ENCODE assay signal across 13 mouse cellular contexts in the genomic region with DNA sequence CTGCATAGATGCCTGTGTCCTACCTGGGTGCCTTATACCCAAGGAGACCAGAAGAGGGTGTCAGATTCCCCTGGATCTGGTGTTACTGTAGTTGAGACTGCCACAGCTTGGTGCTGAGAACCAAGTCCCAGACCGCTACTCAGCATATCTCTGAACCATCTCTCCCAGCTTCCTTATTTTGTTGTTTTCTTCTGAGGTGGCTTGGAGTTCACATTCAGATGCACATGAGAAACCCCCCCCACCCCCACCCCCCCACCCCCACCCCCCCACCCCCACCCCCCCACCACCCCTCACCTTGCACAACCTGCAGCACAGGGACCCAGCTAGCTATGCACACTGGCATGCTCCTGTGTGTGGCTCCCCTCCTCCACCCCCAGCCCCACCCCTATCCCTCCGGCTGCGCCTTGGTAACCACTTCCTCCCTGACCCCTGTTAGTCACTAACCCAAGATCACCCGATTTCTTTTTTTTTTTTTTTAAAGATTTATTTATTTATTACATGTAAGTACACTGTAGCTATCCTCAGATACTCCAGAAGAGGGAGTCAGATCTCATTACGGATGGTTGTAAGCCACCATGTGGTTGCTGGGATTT. TPM values are rescaled to one million over a fixed set of nuclear protein-coding genes. Genes with fewer than 3 reads are reported as not detected.
DNase-seq lines count a peak whose midpoint lies in the region; ATAC-seq lines count a peak whose summit lies in the region.
"Had no signal": no experiment of that assay in that cellular context is flagged by ENCODE, and none has a peak within 500 bp of the region (broad histone marks: within the 10 kb centered on the region; RNA-seq: fewer than 3 reads in every experiment).

No protein-coding gene starts in this region.

- ATAC-seq in activated CD4-positive, CD25-positive, alpha-beta regulatory T cell, adult 4 months: peak; percentile 78
- ATAC-seq in megakaryocyte, adult 5-6 weeks (ENCODE audit: poor library complexity, severe bottlenecking): peak; percentile 87
- ATAC-seq: forebrain, embryonic 13.5 days; Patski had no signal

- DNase-seq in thymus, postnatal 0 days (ENCODE audit: low spot score): peak; percentile 22
- DNase-seq in thymus, postnatal 36 days: no peak
- no peak for DNase-seq in frontal cortex, postnatal 25 days (ENCODE audit: low spot score in 2 of 2)
- DNase-seq in liver: no peak
- DNase-seq in adrenal gland, postnatal 4 days (ENCODE audit: low spot score in 2 of 2): no peak
- DNase-seq: adrenal gland, postnatal 36 days; cerebellum, adult 8-10 months; gastrocnemius, postnatal 14 days; thymus, adult 18-20 months had no signal

RNA-seq across cellular contexts. Expression of a gene that starts 50.9 kb away (rescaled TPM):
- 1.4 and 1.6 TPM in 2 replicates for polyA plus RNA-seq in thymus, postnatal 0 days (2015; fragmentation: Nextera tagmentation; extraction: Ambion mirVana)
- 1 to 10 TPM in 1 of 2 experiments, not detected in 1; 1.4 TPM for polyA plus RNA-seq in activated CD4-positive, CD25-positive, alpha-beta regulatory T cell, adult 4 months (2017; shearing (Covaris generic))
- not detected in 2 replicates for total RNA-seq in megakaryocyte, adult 5-6 weeks (2015)
- 0.29 TPM in 1 of 2 replicates, not detected in the other for total RNA-seq in megakaryocyte, adult 5-6 weeks (2017)
- 10 to 100 TPM in 1 of 2 experiments, 1 to 10 TPM in 1; 6.3 to 12.6 TPM for total RNA-seq in adrenal gland, postnatal 4 days (2021)
- polyA plus RNA-seq: Patski had no signal

Comparison
In these comparisons a context has a peak if more than half of its experiments do, and no peak if none do; other contexts are left out.
1. RNA of a gene that starts 50.9 kb away (total RNA-seq): 6.3 to 12.6 TPM in adrenal gland, postnatal 4 days; 0.29 TPM in megakaryocyte, adult 5-6 weeks; every median in the first group is over 4 times any median in the second.